Mouse (Mus musculus): ENCODE measurements around the gene Olfr51. TPM values are rescaled to one million over a fixed set of nuclear protein-coding genes. Genes with fewer than 3 reads are reported as not detected.
"Not testable (repeated sequence)": the region's sequence is repeated elsewhere in the genome, so short reads cannot be mapped to it uniquely, and the experiment has no call there.

Gene Olfr51
- polyA plus RNA-seq, 1 experiment = not detected

DNA sequence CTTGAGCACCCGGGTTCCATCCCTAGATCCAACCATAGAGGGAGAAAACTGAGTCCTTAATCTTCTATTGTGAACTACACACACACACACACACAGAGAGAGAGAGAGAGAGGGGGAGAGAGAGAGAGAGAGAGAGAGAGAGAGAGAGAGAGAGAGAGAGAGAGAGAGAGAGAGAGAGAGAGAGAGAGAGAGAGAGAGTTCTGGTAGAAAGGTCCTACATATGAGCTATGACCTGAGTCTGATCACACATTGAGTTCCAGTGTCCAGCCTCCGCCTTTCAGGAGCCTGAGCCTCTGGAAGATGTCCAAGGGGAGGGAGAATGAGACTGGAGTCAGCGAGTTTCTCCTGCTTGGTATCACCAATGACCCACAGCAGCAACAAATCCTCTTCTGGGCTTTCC, 44.4 kb downstream of the Olfr51 start, which contains the start of gene Olfr1375:
Gene Olfr1375, plus strand, starts transcription at position 301 of the 400 bp plus-strand sequence.
- H3K27ac ChIP-seq (replicated peaks; ENCODE audit: low read depth, low read length); H3K4me3 ChIP-seq (ENCODE audit: insufficient read depth, low read depth, low read length); H3K4me1 ChIP-seq (ENCODE audit: control insufficient read depth, insufficient read depth, insufficient read length, low read length): not testable (repeated sequence)

DNA sequence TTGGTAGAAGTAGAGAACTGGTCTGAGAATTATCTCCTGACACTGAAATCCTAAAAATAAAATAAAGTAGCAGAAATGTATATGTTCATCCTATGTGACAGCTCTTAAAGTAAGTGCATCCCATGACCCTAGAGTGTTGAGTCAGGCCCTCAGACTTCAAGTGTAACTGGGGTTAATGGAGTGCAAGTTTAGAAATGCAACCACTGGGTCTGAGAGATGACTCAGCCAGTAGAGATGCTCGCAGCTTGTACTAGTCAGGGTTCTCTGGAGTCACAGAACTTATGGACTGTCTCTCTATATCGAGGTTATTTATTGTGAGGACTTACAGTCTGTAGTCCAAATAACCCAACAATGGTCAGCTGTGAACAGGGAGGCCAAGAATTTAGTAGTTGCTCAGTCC, 48.3 kb downstream of the Olfr51 start:
- Histone ChIP-seq H3K27ac (replicated peaks; ENCODE audit: low read depth, low read length) (no peak overlapping the region), H3K4me3 (ENCODE audit: insufficient read depth, low read depth, low read length) (no peak overlapping the region), H3K4me1 (ENCODE audit: control insufficient read depth, insufficient read depth, insufficient read length, low read length) (no peaks in the 10 kb centered on the region)

DNA sequence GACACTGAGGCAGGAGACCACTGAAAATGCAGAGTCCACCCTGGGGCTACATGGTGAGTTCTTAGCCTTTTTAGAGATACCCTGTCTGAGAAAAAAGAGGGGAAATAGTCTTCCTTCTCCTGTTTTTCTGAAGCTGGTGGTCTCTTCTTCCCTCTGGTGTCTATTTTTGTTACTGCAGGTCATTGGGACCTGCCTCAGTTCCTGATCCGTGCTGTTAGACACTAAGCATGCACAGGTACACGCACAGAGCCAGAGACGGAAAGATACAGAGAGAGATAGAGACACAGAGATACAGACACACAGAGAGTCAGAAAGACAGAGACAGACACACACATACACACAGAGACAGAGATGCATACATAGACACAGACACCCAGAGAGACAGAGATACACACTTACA, 49.8 kb downstream of the Olfr51 start:
- no peaks in the 10 kb centered on the region for H3K4me1 ChIP-seq (ENCODE audit: control insufficient read depth, insufficient read depth, insufficient read length, low read length)
- H3K4me3 ChIP-seq (ENCODE audit: insufficient read depth, low read depth, low read length) = no peak overlapping the region
- no peak overlapping the region for H3K27ac ChIP-seq (replicated peaks; ENCODE audit: low read depth, low read length)

DNA sequence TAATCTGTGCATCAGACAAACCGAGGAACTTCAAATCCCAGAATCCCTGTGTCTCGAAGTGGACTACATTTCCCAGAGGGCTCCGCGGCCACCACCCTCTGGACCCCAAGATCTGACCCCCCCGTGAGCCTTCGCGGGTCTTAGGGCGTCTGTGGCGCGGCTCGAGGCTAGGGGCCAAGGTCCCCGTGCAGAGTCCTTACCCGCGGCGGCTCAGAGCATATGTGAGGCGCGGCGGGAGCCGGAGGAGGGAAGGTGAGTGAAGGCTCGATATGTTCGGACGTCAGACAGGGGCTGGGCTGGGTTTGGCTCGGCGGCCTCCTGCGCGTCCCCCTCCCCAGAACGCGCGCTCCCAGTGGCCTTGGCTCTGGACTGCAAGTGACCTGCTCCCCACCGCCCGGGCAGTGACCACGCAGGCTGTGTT, 55.8 kb downstream of the Olfr51 start, which contains the start of gene Zfp354a:
Gene Zfp354a, plus strand, starts transcription at position 107 of the 421 bp plus-strand sequence.
- H3K4me1 ChIP-seq (ENCODE audit: control insufficient read depth, insufficient read depth, insufficient read length, low read length) = no peaks in the 10 kb centered on the region
- peak within 1 kb of the TSS; percentile 90 for H3K4me3 ChIP-seq (ENCODE audit: insufficient read depth, low read depth, low read length)
- H3K27ac ChIP-seq (replicated peaks; ENCODE audit: low read depth, low read length) = no peak within 1 kb of the TSS

Other genes with a start within 250 kb of the Olfr51 start
- 1.3 and 1.8 TPM in 2 replicates for gene Zfp354c, start 175.9 kb upstream of the Olfr51 start, polyA plus RNA-seq (2012; ENCODE audit: insufficient read depth, insufficient read length, missing spikeins)
- gene Zfp879, start 162.0 kb upstream of the Olfr51 start, polyA plus RNA-seq (2012; ENCODE audit: insufficient read depth, insufficient read length, missing spikeins) = 0.71 and 1.1 TPM in 2 replicates
- gene Grm6, start 152.9 kb upstream of the Olfr51 start, polyA plus RNA-seq (2012; ENCODE audit: insufficient read depth, insufficient read length, missing spikeins) = not detected in 2 replicates
- gene Zfp454, start 115.9 kb upstream of the Olfr51 start, polyA plus RNA-seq (2012; ENCODE audit: insufficient read depth, insufficient read length, missing spikeins) = 0.75 and 1.6 TPM in 2 replicates
- gene Zfp2, start 87.4 kb upstream of the Olfr51 start, polyA plus RNA-seq (2012; ENCODE audit: insufficient read depth, insufficient read length, missing spikeins) = 8.5 and 9.8 TPM in 2 replicates
- gene Zfp354b, start 72.0 kb upstream of the Olfr51 start, polyA plus RNA-seq (2012; ENCODE audit: insufficient read depth, insufficient read length, missing spikeins) = 2.2 and 3.2 TPM in 2 replicates
- gene 4933414I15Rik, start 59.8 kb upstream of the Olfr51 start, polyA plus RNA-seq (2012; ENCODE audit: insufficient read depth, insufficient read length, missing spikeins) = not detected in 2 replicates
- gene Prop1, start 49.8 kb upstream of the Olfr51 start, polyA plus RNA-seq (2012; ENCODE audit: insufficient read depth, insufficient read length, missing spikeins) = not detected in 2 replicates
- not detected in 2 replicates for gene Olfr1378, start 37.1 kb upstream of the Olfr51 start, polyA plus RNA-seq (2012; ENCODE audit: insufficient read depth, insufficient read length, missing spikeins)
- not detected in 2 replicates for gene Olfr1377, start 21.6 kb upstream of the Olfr51 start, polyA plus RNA-seq (2012; ENCODE audit: insufficient read depth, insufficient read length, missing spikeins)
- gene Olfr54, start 10.6 kb downstream of the Olfr51 start, polyA plus RNA-seq (2012; ENCODE audit: insufficient read depth, insufficient read length, missing spikeins) = not detected in 2 replicates
- gene Olfr1375, start 44.5 kb downstream of the Olfr51 start, polyA plus RNA-seq (2012; ENCODE audit: insufficient read depth, insufficient read length, missing spikeins) = not detected in 2 replicates
- 1.6 and 2.6 TPM in 2 replicates for gene Zfp354a, start 55.7 kb downstream of the Olfr51 start, polyA plus RNA-seq (2012; ENCODE audit: insufficient read depth, insufficient read length, missing spikeins)
- gene Gm12569, start 216.9 kb downstream of the Olfr51 start, polyA plus RNA-seq (2012; ENCODE audit: insufficient read depth, insufficient read length, missing spikeins) = not detected in 2 replicates